In the genomic region with DNA sequence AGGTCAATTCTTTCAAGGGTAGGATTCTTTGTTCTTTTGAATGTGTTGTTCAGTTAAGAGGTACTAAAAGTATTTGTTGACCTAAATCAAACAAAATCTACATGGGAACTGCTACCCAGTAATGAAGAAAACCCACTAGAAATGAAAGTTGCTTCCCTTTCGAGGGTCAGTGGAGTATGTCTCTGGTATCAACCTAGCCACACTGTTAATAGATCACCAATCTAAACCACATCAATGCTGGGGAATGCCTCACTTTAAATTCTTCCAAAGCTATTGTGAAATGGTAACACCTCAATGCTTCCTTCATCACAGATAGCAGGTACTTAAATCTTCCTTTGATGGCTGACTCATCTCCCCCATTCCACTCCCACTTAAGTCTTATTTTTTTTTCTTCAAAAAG, we compare ENCODE assay signal across 12 mouse cellular contexts. TPM values are rescaled to one million over a fixed set of nuclear protein-coding genes. Genes with fewer than 3 reads are reported as not detected.
DNase-seq lines count a peak whose midpoint lies in the region; ATAC-seq and TF ChIP-seq lines count a peak whose summit lies in the region.
"Had no signal": no experiment of that assay in that cellular context is flagged by ENCODE, and none has a peak within 500 bp of the region (broad histone marks: within the 10 kb centered on the region; RNA-seq: fewer than 3 reads in every experiment).

No protein-coding gene starts in this region.

- H3K9ac ChIP-seq in midbrain, embryonic 15.5 days, result peak overlapping the region; percentile 91; the same call in 1 of the 2 replicates
- H3K9ac ChIP-seq in midbrain, embryonic 13.5 days (replicated peaks), result no peak overlapping the region
- no peak overlapping the region for H3K9ac ChIP-seq in neural tube, embryonic 14.5 days (replicated peaks; ENCODE audit: low read depth, low read length)
- H3K9ac ChIP-seq: limb, embryonic 15.5 days had no signal

- no peak overlapping the region for H3K27ac ChIP-seq in heart, embryonic 10.5 days
- H3K27ac ChIP-seq in kidney, adult 2 months (ENCODE audit: insufficient read depth, low read depth, low read length), result no peak overlapping the region
- no peak overlapping the region for H3K27ac ChIP-seq in midbrain, embryonic 15.5 days
- no peak overlapping the region for H3K27ac ChIP-seq in midbrain, embryonic 13.5 days
- no peak overlapping the region for H3K27ac ChIP-seq in neural tube, embryonic 14.5 days (ENCODE audit: low read depth, low read length)

- no peaks in the 10 kb centered on the region for H3K9me3 ChIP-seq in heart, embryonic 10.5 days
- no peaks in the 10 kb centered on the region for H3K9me3 ChIP-seq in midbrain, embryonic 15.5 days
- no peaks in the 10 kb centered on the region for H3K9me3 ChIP-seq in midbrain, embryonic 13.5 days
- H3K9me3 ChIP-seq in neural tube, embryonic 14.5 days (ENCODE audit: control insufficient read depth, low read length), result no peaks in the 10 kb centered on the region
- H3K9me3 ChIP-seq: limb, embryonic 15.5 days had no signal

- H3K4me2 ChIP-seq in midbrain, embryonic 15.5 days, result peak overlapping the region; percentile 50
- H3K4me2 ChIP-seq in midbrain, embryonic 13.5 days (replicated peaks), result no peak overlapping the region
- peak overlapping the region; percentile 50; the same call in 1 of the 2 replicates for H3K4me2 ChIP-seq in neural tube, embryonic 14.5 days (ENCODE audit: low read depth, low read length)

- H3K27me3 ChIP-seq in heart, embryonic 10.5 days (ENCODE audit: insufficient read depth, poor library complexity, severe bottlenecking), result no peaks in the 10 kb centered on the region
- no peaks in the 10 kb centered on the region for H3K27me3 ChIP-seq in kidney, adult 2 months (replicated peaks; ENCODE audit: control insufficient read depth, insufficient read depth, low read length)
- H3K27me3 ChIP-seq in midbrain, embryonic 15.5 days (replicated peaks), result no peaks in the 10 kb centered on the region
- H3K27me3 ChIP-seq in midbrain, embryonic 13.5 days, result no peaks in the 10 kb centered on the region
- no peaks in the 10 kb centered on the region; the same call in 1 of the 2 replicates for H3K27me3 ChIP-seq in neural tube, embryonic 14.5 days (ENCODE audit: control insufficient read depth, insufficient read depth, low read length)
- H3K27me3 ChIP-seq: limb, embryonic 15.5 days had no signal

- no peak for DNase-seq in heart, embryonic 10.5 days (ENCODE audit: low spot score)
- DNase-seq in heart, postnatal 36 days, result no peak
- peak; percentile 54 for DNase-seq in kidney, adult 2 months
- DNase-seq in kidney, postnatal 4 days, result no peak
- no peak for DNase-seq in left cerebral cortex, adult 8-10 months (ENCODE audit: low spot score in 2 of 2)
- DNase-seq: embryo, embryonic 11 days; kidney, postnatal 14 days; spleen, adult 18-20 months had no signal

- no peak for ATAC-seq in midbrain, embryonic 15.5 days (replicated peaks)
- ATAC-seq in midbrain, embryonic 13.5 days, result no peak
- no peak for ATAC-seq in neural tube, embryonic 14.5 days (ENCODE audit: low read depth)

- H3K36me3 ChIP-seq in heart, embryonic 10.5 days, result no peaks in the 10 kb centered on the region
- H3K36me3 ChIP-seq in kidney, adult 2 months (ENCODE audit: control insufficient read depth, insufficient read depth, low read length), result no peaks in the 10 kb centered on the region
- H3K36me3 ChIP-seq in midbrain, embryonic 15.5 days (replicated peaks), result no peaks in the 10 kb centered on the region
- H3K36me3 ChIP-seq in midbrain, embryonic 13.5 days, result no peaks in the 10 kb centered on the region
- H3K36me3 ChIP-seq in neural tube, embryonic 14.5 days (ENCODE audit: control insufficient read depth, insufficient read depth, low read length), result no peaks in the 10 kb centered on the region
- H3K36me3 ChIP-seq: limb, embryonic 15.5 days had no signal

- peak overlapping the region; percentile 89 for H3K4me3 ChIP-seq in heart, embryonic 10.5 days
- no peak overlapping the region; the same call in 1 of the 2 replicates for H3K4me3 ChIP-seq in kidney, adult 2 months (ENCODE audit: insufficient read depth, low read depth, low read length)
- 0 out of 2 replicates have a peak overlapping the region, but pooled peaks have one; percentile 5 for H3K4me3 ChIP-seq in midbrain, embryonic 15.5 days
- H3K4me3 ChIP-seq in midbrain, embryonic 13.5 days (replicated peaks), result no peak overlapping the region
- no peak overlapping the region; the same call in 1 of the 2 replicates for H3K4me3 ChIP-seq in neural tube, embryonic 14.5 days (ENCODE audit: low read depth, low read length)

- TF ChIP-seq POLR2A in kidney, adult 2 months (IDR thresholded peaks at IDR 0.05; ENCODE audit: low read depth, low read length), result no peak

- intact Hi-C loops in heart, postnatal 36 days (cut with DNase I), result loop anchor here (2.0 to 10.0 kb wide), 4 partner anchors 37 to 245 kb away; partner anchors contain the start of gene 4930505A04Rik

- peaks cover 12% of the 10 kb centered on the region for H3K4me1 ChIP-seq in heart, embryonic 10.5 days
- H3K4me1 ChIP-seq in kidney, adult 2 months (ENCODE audit: control insufficient read depth, insufficient read depth, low read length), result peaks cover 10% of the 10 kb centered on the region; the same call in 1 of the 2 replicates
- peaks cover 22% of the 10 kb centered on the region for H3K4me1 ChIP-seq in midbrain, embryonic 15.5 days
- peaks cover 24% of the 10 kb centered on the region for H3K4me1 ChIP-seq in midbrain, embryonic 13.5 days (replicated peaks)
- H3K4me1 ChIP-seq in neural tube, embryonic 14.5 days (ENCODE audit: control insufficient read depth, insufficient read depth, low read length), result peaks cover 8% of the 10 kb centered on the region; the same call in 1 of the 2 replicates

- TF ChIP-seq CTCF in kidney, adult 2 months (conservative IDR thresholded peaks at IDR 0.05; ENCODE audit: insufficient read depth, insufficient read length, low read depth, low read length), result no peak

- WGBS in heart, embryonic 10.5 days, result 83% methylated on average over 1 of the region's 1 CpGs
- WGBS in kidney, adult 2 months, result 29% methylated on average over 1 of the region's 1 CpGs
- 94% methylated on average over 1 of the region's 1 CpGs for WGBS in midbrain, embryonic 15.5 days
- 80% methylated on average over 1 of the region's 1 CpGs for WGBS in midbrain, embryonic 13.5 days
- 86% methylated on average over 1 of the region's 1 CpGs for WGBS in neural tube, embryonic 14.5 days

RNA-seq across cellular contexts. Expression of gene Sptbn1, which starts 1.5 kb away (rescaled TPM):
- polyA plus RNA-seq in heart, embryonic 10.5 days (2016; fragmentation: Nextera tagmentation; extraction: Ambion mirVana), result 115 and 137 TPM in 2 replicates
- 100 to 1,000 TPM; 527 to 592 TPM for total RNA-seq in heart, postnatal 36 days (2021)
- polyA plus RNA-seq in kidney, adult 2 months (2012; rRNA removed), result 118 and 140 TPM in 2 replicates
- 175 and 176 TPM in 2 replicates for polyA plus RNA-seq in midbrain, embryonic 15.5 days (2015; fragmentation: Nextera tagmentation; extraction: Ambion mirVana)
- 121 and 136 TPM in 2 replicates for polyA plus RNA-seq in midbrain, embryonic 13.5 days (2015; fragmentation: Nextera tagmentation; extraction: Ambion mirVana)
- 201 and 261 TPM in 2 replicates for polyA plus RNA-seq in neural tube, embryonic 14.5 days (2014; fragmentation: Nextera tagmentation; extraction: Ambion mirVana)
- total RNA-seq in left cerebral cortex, adult 8-10 months (2022), result 100 to 1,000 TPM; 544 to 579 (median 556) TPM

Comparison
In these comparisons a context has a peak if more than half of its experiments do, and no peak if none do; other contexts are left out.
1. H3K4me3 ChIP-seq: peak in heart, embryonic 10.5 days (single experiment) and midbrain, embryonic 15.5 days (single experiment); none in kidney, adult 2 months (single experiment), midbrain, embryonic 13.5 days (single experiment) and neural tube, embryonic 14.5 days (single experiment).